Mouse (Mus musculus) cortical plate, adult 2 months (tissue): Measurements from ENCODE around the gene Figla.
"Not testable (repeated sequence)": the region's sequence is repeated elsewhere in the genome, so short reads cannot be mapped to it uniquely, and the experiment has no call there.

Source experiments
- CTCF ChIP-seq: fragments of 200-500 bp; IDR thresholded peaks from 2 replicates; pipeline ENCODE4 v1.5.1; 2011; ENCODE audit warnings: mild to moderate bottlenecking, control low read depth, low read length; ENCODE audit not compliant: insufficient read depth; ENCODE audit errors: extremely low read depth
- POLR2A ChIP-seq: fragments of 200-500 bp; IDR thresholded peaks from 2 replicates; pipeline ENCODE4 v1.6.1; 2011; ENCODE audit warnings: mild to moderate bottlenecking, low read length, control low read depth; ENCODE audit not compliant: insufficient read depth; ENCODE audit errors: extremely low read depth

DNA sequence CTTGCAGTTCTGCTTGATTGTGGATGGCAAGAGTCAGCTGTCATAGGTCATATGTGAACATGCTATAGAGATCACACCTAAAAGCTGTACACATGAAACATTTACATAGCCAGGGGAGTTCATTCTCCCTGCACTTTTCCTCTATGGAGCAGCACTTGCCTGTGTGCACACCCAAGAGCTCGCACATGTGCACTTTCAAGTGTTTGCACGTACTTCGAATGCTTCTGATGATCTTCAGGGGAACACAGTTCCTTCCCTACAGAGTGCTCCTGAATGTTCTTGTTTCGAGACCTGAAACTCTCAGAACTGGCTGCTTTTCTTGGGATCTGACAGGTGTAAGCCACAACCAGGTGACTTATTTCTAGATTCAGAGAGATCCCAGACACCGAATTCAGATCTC lies 25.2 kb upstream of the Figla start:
- TF ChIP-seq CTCF, POLR2A: not testable (repeated sequence)
